Mouse (Mus musculus) spleen, adult 18-20 months (tissue): ENCODE results near the gene Tmem143.
"Not testable (repeated sequence)": the region's sequence is repeated elsewhere in the genome, so short reads cannot be mapped to it uniquely, and the experiment has no call there.

ENCODE experiments used
- DNase-seq, 2 experiments: peaks; one replicate each; pipeline ENCODE4 v3.0.0; 2022; ENCODE audit warnings: mixed read lengths in 2 of 2

The Tmem143 gene

DNA sequence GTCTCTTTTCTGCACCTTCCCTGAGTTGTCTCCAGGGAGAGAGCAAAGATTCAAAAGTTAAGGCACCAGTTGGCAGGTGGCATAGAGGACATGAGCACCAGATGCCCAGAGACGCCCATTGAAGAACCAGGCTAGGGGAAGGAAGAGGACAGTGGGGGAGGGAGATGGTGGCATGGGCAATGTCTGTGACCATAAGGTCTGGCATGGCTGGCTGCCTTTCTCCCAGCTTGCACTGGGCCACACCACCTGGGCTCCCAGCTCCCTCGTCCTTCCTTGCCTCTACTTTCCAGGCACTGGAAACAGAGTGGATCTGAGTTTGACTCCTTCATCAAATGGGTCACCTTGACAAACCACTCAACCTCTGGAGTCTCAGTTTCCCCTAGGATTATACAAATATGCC, 4.1 kb upstream of the Tmem143 start:
- no peak for DNase-seq

GRCm38 (mm10) chr7:45895931-45896516, 717 bp upstream of the Tmem143 start:
- DNase-seq: no peak

- peak in 1 of 2 experiments; percentile 53 for DNase-seq
Observed at GRCm38 (mm10) chr7:45897258-45897757, 567 bp downstream of the Tmem143 start.

GRCm38 (mm10) chr7:45898125-45898524, 1.4 kb downstream of the Tmem143 start:
- DNase-seq: not testable (repeated sequence)

DNA sequence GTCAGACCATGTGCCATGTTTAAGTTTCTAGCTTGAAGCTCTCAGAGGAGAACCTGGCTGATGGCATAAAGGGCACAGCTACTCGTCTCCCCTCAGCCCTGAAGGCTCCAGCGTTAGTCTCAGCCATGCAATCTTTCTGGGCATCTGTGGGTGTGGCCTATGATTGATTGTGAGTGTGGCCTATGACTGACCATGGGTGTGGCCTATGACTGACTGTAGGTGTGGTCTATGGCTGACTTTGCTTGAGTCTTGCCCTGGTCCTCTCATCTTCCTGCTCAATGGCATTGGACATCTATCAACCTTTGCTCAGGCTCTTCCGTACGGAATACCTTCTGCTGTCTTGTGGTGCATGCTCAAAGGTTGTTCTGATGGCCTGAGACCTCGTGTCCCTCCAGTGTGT, 4.8 kb downstream of the Tmem143 start:
- no peak for DNase-seq

DNA sequence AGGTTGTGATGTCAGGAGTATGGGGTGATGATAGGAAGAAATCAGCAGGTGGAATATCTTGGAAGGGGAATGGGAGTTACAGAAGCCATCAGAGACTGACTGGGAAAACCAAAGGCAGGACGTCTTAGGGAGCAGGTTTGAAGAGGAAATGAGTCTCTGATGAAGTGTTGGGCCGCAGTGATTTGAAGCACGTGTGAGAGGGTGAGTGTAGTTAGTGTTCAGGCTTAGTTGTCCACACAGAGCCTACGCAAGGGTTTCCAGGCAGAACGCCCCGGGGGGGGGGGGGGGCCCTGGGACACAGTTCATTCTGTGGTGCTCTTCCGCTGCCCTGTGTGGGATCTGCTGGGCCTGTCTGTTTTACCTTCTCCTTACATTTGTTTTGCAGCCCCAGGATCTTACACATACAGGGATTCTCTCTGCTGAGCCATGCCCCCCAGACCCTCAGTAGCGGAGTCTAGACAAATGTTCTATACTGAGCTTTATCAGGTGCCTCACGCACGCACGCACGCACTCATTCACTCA, 5.8 kb downstream of the Tmem143 start:
- no peak for DNase-seq

GRCm38 (mm10) chr7:45906622-45907021, 9.9 kb downstream of the Tmem143 start:
- DNase-seq: no peak

DNA sequence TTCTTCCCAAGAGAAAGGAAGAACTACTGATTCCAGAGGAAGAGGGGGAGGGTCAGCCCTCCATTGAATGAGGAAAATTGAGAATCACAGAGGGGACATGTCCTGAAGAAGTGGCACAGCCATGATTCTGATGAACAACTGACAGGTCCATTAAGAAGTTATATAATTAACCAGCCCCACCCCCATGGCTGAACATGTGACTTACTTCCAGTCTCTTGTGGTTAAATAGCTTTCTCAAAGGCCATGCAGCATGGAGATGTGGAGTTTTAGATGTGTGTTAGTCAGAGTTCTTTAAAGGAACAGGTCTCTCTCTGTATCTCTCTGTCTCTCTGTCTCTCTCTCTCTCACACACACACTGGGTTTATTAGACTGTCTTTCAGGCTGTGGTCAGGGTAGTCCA, 11.6 kb downstream of the Tmem143 start:
- DNase-seq: no peak

GRCm38 (mm10) chr7:45909145-45909544, 12.4 kb downstream of the Tmem143 start:
- DNase-seq: no peak

- no peak for DNase-seq
Observed at GRCm38 (mm10) chr7:45914067-45914466, 17.3 kb downstream of the Tmem143 start.

- DNase-seq: no peak
Observed at GRCm38 (mm10) chr7:45915011-45915410, 18.3 kb downstream of the Tmem143 start.

DNA sequence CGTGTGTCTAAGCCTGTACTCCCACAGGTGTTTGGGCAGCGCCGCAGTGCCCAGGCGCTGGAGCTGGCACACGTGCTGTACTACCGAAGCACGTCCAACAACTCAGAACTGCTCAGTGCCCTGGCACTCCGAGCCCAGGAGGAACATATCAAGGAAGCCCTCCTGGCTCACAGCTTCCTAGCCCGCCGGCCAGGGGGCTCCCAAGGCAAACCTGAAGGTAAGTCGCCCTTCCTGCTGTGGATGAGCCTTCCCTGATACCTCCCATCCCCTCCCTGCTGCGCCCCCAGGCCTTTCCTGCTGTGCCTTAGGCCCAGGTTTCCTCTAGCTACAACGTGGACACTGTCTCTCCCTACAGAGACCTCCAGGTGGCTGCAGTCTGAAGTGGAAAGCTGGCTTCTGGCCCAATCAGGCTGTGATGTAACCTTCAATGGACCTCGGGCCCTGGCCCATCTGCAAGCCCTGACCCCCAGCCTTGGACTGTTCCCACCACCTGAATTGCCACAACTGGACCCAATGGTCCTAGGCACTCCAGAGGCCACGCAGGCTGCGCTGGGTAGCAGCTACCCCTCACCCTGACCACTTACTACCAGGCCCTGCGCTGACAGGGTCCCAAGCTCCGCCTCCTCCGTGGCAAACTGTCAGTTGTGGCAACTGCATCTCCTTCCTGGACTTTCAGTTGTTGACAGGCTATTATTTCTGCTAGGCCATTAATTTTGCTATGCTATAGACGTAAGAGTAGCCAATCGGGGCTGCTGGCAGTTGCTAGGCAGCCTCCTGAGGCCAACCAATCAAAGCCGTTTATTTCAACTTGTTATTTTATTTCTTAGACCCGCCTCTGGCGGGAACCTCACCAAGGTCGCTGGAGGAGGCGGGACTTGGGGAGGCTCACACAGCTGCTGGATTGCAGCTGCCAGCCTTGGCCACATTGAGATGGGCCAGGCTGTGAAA, 19.6 kb downstream of the Tmem143 start:
- DNase-seq: peak; percentile 59 to 60

DNA sequence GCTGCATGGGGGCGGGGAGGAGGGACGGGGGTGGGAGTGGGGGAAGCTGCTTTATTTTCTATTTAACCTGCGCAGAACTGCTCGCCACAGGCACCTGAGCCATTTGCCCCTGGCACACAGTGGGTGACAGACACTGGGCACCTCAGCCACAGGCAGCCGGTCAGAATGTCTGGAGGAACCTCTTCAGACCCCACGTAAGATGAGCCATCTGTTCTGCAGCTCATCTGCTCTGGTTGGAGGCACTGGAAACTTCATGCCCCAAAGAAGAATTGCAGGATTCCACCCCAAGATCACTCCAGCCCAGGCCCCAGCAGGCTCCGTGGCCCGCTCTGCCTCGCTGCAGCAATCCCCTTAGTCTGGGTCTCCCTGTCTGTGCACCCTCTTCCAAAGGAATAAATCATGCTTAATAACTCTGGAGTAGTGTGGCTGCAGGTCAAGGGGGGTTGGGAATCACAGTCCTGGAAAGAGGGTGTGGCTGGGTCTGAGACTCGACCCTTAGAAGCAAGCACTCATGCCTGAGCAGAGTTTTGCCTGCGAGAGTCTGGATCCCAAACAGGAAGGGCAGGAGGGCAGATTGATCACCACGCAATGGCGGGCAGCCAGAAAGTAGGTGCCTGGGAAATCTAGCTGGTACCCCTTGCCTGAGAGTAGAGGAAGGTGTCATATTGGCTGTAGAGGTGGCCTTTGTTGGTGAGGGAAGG, 20.4 kb downstream of the Tmem143 start:
- no peak for DNase-seq

- DNase-seq: no peak
Observed at GRCm38 (mm10) chr7:45917926-45918325, 21.2 kb downstream of the Tmem143 start.

GRCm38 (mm10) chr7:45919083-45919671, 22.4 kb downstream of the Tmem143 start:
- peak in 1 of 2 experiments; percentile 13 for DNase-seq

GRCm38 (mm10) chr7:45919761-45920160, 23.0 kb downstream of the Tmem143 start:
- DNase-seq: no peak

- peak in 1 of 2 experiments; percentile 10 for DNase-seq
Observed at GRCm38 (mm10) chr7:45920583-45921241, 24.0 kb downstream of the Tmem143 start.

GRCm38 (mm10) chr7:45921242-45921621, 24.5 kb downstream of the Tmem143 start, which contains the start of gene Emp3:
Emp3 (minus strand) TSS chr7:45921404.
- DNase-seq: peak; percentile 51 to 67

GRCm38 (mm10) chr7:45921950-45922600, 25.3 kb downstream of the Tmem143 start:
- no peak for DNase-seq

- DNase-seq: peak; percentile 89 to 96
Observed at GRCm38 (mm10) chr7:45922928-45923761, 26.4 kb downstream of the Tmem143 start.
